Mouse (Mus musculus) adrenal gland, postnatal 25 days (tissue): ENCODE measurements around the gene Tgfbr3. TPM values are rescaled to one million over a fixed set of nuclear protein-coding genes. Genes with fewer than 3 reads are reported as not detected.
A peak's percentile ranks its signal among the peaks of the same experiment; 100 is the strongest.
"Not testable (repeated sequence)": the region's sequence is repeated elsewhere in the genome, so short reads cannot be mapped to it uniquely, and the experiment has no call there.

Source experiments
- DNase-seq: peaks from one replicate; pipeline ENCODE4 v3.0.0; 2021; ENCODE audit warnings: mixed read lengths
- total RNA-seq: library from RNA; stranded (reverse); gene quantifications from 2 replicates; pipeline ENCODE4 v1.2.3, GENCODE M21; 2021

The Tgfbr3 gene
- total RNA-seq, 1 experiment from 2014 or later: 326 TPM

- no peak for DNase-seq
These were observed 49.2 kb downstream of the Tgfbr3 start for GRCm38 (mm10) chr5:107240276-107240675.

- no peak for DNase-seq
These were observed 51.4 kb downstream of the Tgfbr3 start for GRCm38 (mm10) chr5:107237971-107238426.

GRCm38 (mm10) chr5:107236975-107237374 lies 52.5 kb downstream of the Tgfbr3 start:
- no peak for DNase-seq

GRCm38 (mm10) chr5:107236039-107236438 lies 53.4 kb downstream of the Tgfbr3 start:
- DNase-seq: no peak

GRCm38 (mm10) chr5:107233366-107234354 lies 55.8 kb downstream of the Tgfbr3 start:
- peak; percentile 57 for DNase-seq

GRCm38 (mm10) chr5:107230189-107230588 lies 59.2 kb downstream of the Tgfbr3 start:
- DNase-seq: no peak

GRCm38 (mm10) chr5:107229037-107229436 lies 60.4 kb downstream of the Tgfbr3 start:
- DNase-seq: no peak

GRCm38 (mm10) chr5:107227580-107227979 lies 61.8 kb downstream of the Tgfbr3 start:
- no peak for DNase-seq

- DNase-seq: no peak
These were observed 64.5 kb downstream of the Tgfbr3 start for GRCm38 (mm10) chr5:107224820-107225417.

- no peak for DNase-seq
These were observed 65.3 kb downstream of the Tgfbr3 start for GRCm38 (mm10) chr5:107224151-107224550.

- not testable (repeated sequence) for DNase-seq
These were observed 65.9 kb downstream of the Tgfbr3 start for GRCm38 (mm10) chr5:107223483-107223882.

GRCm38 (mm10) chr5:107223029-107223428 lies 66.4 kb downstream of the Tgfbr3 start:
- no peak for DNase-seq

- DNase-seq: no peak
These were observed 66.8 kb downstream of the Tgfbr3 start for GRCm38 (mm10) chr5:107222670-107223005.

GRCm38 (mm10) chr5:107221892-107222669 lies 67.3 kb downstream of the Tgfbr3 start:
- peak; percentile 78 for DNase-seq

GRCm38 (mm10) chr5:107220936-107221335 lies 68.5 kb downstream of the Tgfbr3 start:
- DNase-seq: no peak

- DNase-seq: no peak
These were observed 69.5 kb downstream of the Tgfbr3 start for GRCm38 (mm10) chr5:107219883-107220282.

GRCm38 (mm10) chr5:107219318-107219717 lies 70.1 kb downstream of the Tgfbr3 start:
- DNase-seq: no peak

GRCm38 (mm10) chr5:107218594-107218993 lies 70.8 kb downstream of the Tgfbr3 start:
- DNase-seq: no peak

GRCm38 (mm10) chr5:107217139-107217538 lies 72.3 kb downstream of the Tgfbr3 start:
- no peak for DNase-seq

GRCm38 (mm10) chr5:107213373-107214132 lies 75.9 kb downstream of the Tgfbr3 start:
- no peak for DNase-seq

- DNase-seq: no peak
These were observed 77.5 kb downstream of the Tgfbr3 start for GRCm38 (mm10) chr5:107211830-107212370.
